Comparison of ENCODE assay signal across 11 mouse cellular contexts in the genomic region with DNA sequence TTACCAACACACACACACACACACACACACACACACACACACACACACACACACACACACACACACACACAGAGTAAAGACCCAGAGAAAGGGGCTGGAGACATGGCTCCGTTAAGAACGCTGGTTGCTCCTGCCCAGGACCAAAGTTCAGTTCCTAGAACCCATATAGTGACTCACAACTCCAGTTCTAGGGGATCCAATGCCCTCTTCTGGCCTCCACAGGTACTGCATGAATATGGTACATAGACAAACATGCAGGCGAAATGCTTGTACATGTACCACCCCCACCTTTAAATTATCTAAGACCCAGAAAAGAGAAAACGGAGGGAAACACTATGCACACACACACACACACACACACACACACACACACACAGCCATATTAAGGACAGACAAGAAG. TPM values are rescaled to one million over a fixed set of nuclear protein-coding genes. Genes with fewer than 3 reads are reported as not detected.
DNase-seq lines count a peak whose midpoint lies in the region; ATAC-seq and TF ChIP-seq lines count a peak whose summit lies in the region.
"Had no signal": no experiment of that assay in that cellular context is flagged by ENCODE, and none has a peak within 500 bp of the region (broad histone marks: within the 10 kb centered on the region; RNA-seq: fewer than 3 reads in every experiment).

No protein-coding gene starts in this region.

- no peak for DNase-seq in gastrocnemius, adult 2 months
- DNase-seq in gastrocnemius, adult 8-10 months (ENCODE audit: low spot score in 2 of 2): no peak
- no peak for DNase-seq in lung, embryonic 14.5 days
- no peak for DNase-seq in lung, adult 2 months
- peak; percentile 18 for DNase-seq in MEL (ENCODE audit: low read depth, low spot score)
- DNase-seq in splenic B cell, adult 2 months (ENCODE audit: low read depth, low spot score): peak; percentile 55
- DNase-seq in spleen, adult 12 weeks (ENCODE audit: low spot score): no peak
- DNase-seq: embryo, embryonic 11 days had no signal

- no peaks in the 10 kb centered on the region for H3K4me1 ChIP-seq in lung, embryonic 14.5 days (ENCODE audit: insufficient read depth)
- H3K4me1 ChIP-seq in lung, adult 2 months (ENCODE audit: control insufficient read depth, insufficient read depth, low read length): no peaks in the 10 kb centered on the region
- H3K4me1 ChIP-seq in MEL (ENCODE audit: control insufficient read depth in 1 of 2, insufficient read depth in 2 of 2, low read length in 2 of 2): no peaks in the 10 kb centered on the region
- H3K4me1 ChIP-seq: hindbrain, embryonic 10.5 days had no signal

- TF ChIP-seq POLR2A in lung, adult 2 months (IDR thresholded peaks at IDR 0.05; ENCODE audit: borderline replicate concordance, extremely low read depth, low read depth, low read length): no peak
- TF ChIP-seq POLR2A in MEL (IDR thresholded peaks at IDR 0.05; ENCODE audit: control insufficient read depth in 1 of 2, insufficient read depth in 1 of 2, low read depth in 1 of 2, low read length in 2 of 2, poor library complexity in 1 of 2): no peak

- ATAC-seq in lung, embryonic 14.5 days (ENCODE audit: insufficient read depth): no peak
- no peak for ATAC-seq in cerebellum, adult (ENCODE audit: insufficient number of reproducible peaks, low FRiP score, low TSS enrichment)

- H3K4me2 ChIP-seq in lung, embryonic 14.5 days: no peak overlapping the region

- TF ChIP-seq CTCF in gastrocnemius, adult 2 months (IDR thresholded peaks at IDR 0.05): peak; percentile 35; the same call in 1 of the 2 replicates
- TF ChIP-seq CTCF in lung, embryonic 14.5 days (IDR thresholded peaks at IDR 0.05; ENCODE audit: low read depth): peak; percentile 43
- TF ChIP-seq CTCF in lung, adult 2 months (IDR thresholded peaks at IDR 0.05; ENCODE audit: insufficient read depth, low read length): no peak
- peak in 2 of 3 experiments; percentile 13 to 18; a peak in 2 of 6 replicates for TF ChIP-seq CTCF in MEL (IDR thresholded peaks at IDR 0.05 in 2 of 3, conservative IDR thresholded peaks at IDR 0.05 in 1 of 3; ENCODE audit: control insufficient read depth in 1 of 3, insufficient read depth in 1 of 3, low read depth in 2 of 3, low read length in 3 of 3, poor library complexity in 1 of 3, severe bottlenecking in 1 of 3)

- TF ChIP-seq EP300 in MEL (IDR thresholded peaks at IDR 0.05; ENCODE audit: low read depth in 1 of 2, low read length in 2 of 2): no peak

- no peaks in the 10 kb centered on the region for H3K27me3 ChIP-seq in lung, embryonic 14.5 days (ENCODE audit: insufficient read depth, low read length)
- no peaks in the 10 kb centered on the region for H3K27me3 ChIP-seq in MEL (ENCODE audit: control insufficient read depth in 1 of 2, insufficient read depth in 2 of 2, low read length in 2 of 2)
- no peaks in the 10 kb centered on the region for H3K27me3 ChIP-seq in splenic B cell, adult 2 months (ENCODE audit: control insufficient read depth, insufficient read depth, low read length, poor library complexity, severe bottlenecking)

- no peak overlapping the region for H3K9ac ChIP-seq in lung, embryonic 14.5 days
- H3K9ac ChIP-seq in MEL (ENCODE audit: control insufficient read depth, low read depth, low read length, poor library complexity, severe bottlenecking): no peak overlapping the region

- TF ChIP-seq RAD21 in MEL (IDR thresholded peaks at IDR 0.05; ENCODE audit: low read depth, low read length): no peak; the same call in 1 of the 2 replicates

- no peak overlapping the region for H3K4me3 ChIP-seq in gastrocnemius, adult 2 months
- H3K4me3 ChIP-seq in lung, embryonic 14.5 days (ENCODE audit: low read depth, low read length): no peak overlapping the region
- H3K4me3 ChIP-seq in lung, adult 2 months (replicated peaks; ENCODE audit: extremely low read depth, low read depth, low read length): no peak overlapping the region
- no peak overlapping the region for H3K4me3 ChIP-seq in MEL (ENCODE audit: control insufficient read depth in 1 of 2, insufficient read depth in 1 of 2, low read depth in 2 of 2, low read length in 2 of 2)
- H3K4me3 ChIP-seq: erythroblast, embryonic 14.5 days; hindbrain, embryonic 10.5 days had no signal

- H3K36me3 ChIP-seq in lung, embryonic 14.5 days (ENCODE audit: insufficient read depth): no peaks in the 10 kb centered on the region
- no peaks in the 10 kb centered on the region for H3K36me3 ChIP-seq in MEL (ENCODE audit: control insufficient read depth in 1 of 2, insufficient read depth in 2 of 2, low read length in 2 of 2)
- H3K36me3 ChIP-seq in splenic B cell, adult 2 months (ENCODE audit: control insufficient read depth, insufficient read depth, low read length, poor library complexity, severe bottlenecking): peaks cover 6% of the 10 kb centered on the region
- H3K36me3 ChIP-seq: hindbrain, embryonic 10.5 days had no signal

- 90% methylated on average over 4 of the region's 4 CpGs for WGBS in lung, embryonic 14.5 days
- WGBS in lung, adult 2 months: 77% methylated on average over 4 of the region's 4 CpGs

- no peaks in the 10 kb centered on the region for H3K79me2 ChIP-seq in MEL (ENCODE audit: control insufficient read depth, insufficient read depth, low read length, poor library complexity)

- H3K9me3 ChIP-seq in lung, embryonic 14.5 days (ENCODE audit: low read depth, low read length): no peaks in the 10 kb centered on the region
- H3K9me3 ChIP-seq in MEL (replicated peaks; ENCODE audit: insufficient read depth, low read length): no peaks in the 10 kb centered on the region
- H3K9me3 ChIP-seq: hindbrain, embryonic 10.5 days had no signal

- intact Hi-C loops in gastrocnemius, adult 2 months (cut with DNase I): no loop called here

- no peak overlapping the region for H3K27ac ChIP-seq in gastrocnemius, adult 2 months
- no peak overlapping the region for H3K27ac ChIP-seq in lung, embryonic 14.5 days (ENCODE audit: low read depth)
- H3K27ac ChIP-seq in MEL (ENCODE audit: control insufficient read depth, low read depth, low read length): no peak overlapping the region
- H3K27ac ChIP-seq: hindbrain, embryonic 10.5 days had no signal

TF ChIP-seq in MEL, 35 proteins besides CTCF, POLR2A, EP300 and RAD21:
- TF ChIP-seq CHD2 (IDR thresholded peaks at IDR 0.05; ENCODE audit: low read length) (no peak), SMC3 (IDR thresholded peaks at IDR 0.05; ENCODE audit: low read depth, low read length) (0 out of 2 replicates have a peak, but pooled peaks have one; percentile 10)

RNA-seq across cellular contexts. Expression of a gene that starts 43.3 kb away (rescaled TPM):
- total RNA-seq in gastrocnemius, adult 2 months (2021): under 1 TPM; 0.17 to 0.23 TPM
- 1 to 10 TPM in 1 of 4 experiments, under 1 TPM in 3; 0.19 to 1.3 (median 0.64) TPM for total RNA-seq in gastrocnemius, adult 8-10 months (2022)
- 0.25 and 0.37 TPM in 2 replicates for polyA plus RNA-seq in lung, embryonic 14.5 days (2014; fragmentation: Nextera tagmentation; extraction: Ambion mirVana)
- polyA plus RNA-seq in lung, adult 2 months (2012; rRNA removed): 12.3 and 15.3 TPM in 2 replicates
- not detected in 2 replicates for total RNA-seq in MEL (2012; rRNA removed)
- not detected for polyA plus RNA-seq in MEL (2012; ENCODE audit: insufficient read depth in 1 of 2, insufficient read length in 2 of 2, low read depth in 1 of 2, low replicate concordance in 2 of 2, missing spikeins in 1 of 2)

Comparison
In these comparisons a context has a peak if more than half of its experiments do, and no peak if none do; other contexts are left out.
1. DNase-seq: peak in MEL (single experiment) and splenic B cell, adult 2 months (single experiment); none in gastrocnemius, adult 2 months (single experiment), gastrocnemius, adult 8-10 months (0 of 2), lung, embryonic 14.5 days (single experiment), lung, adult 2 months (single experiment) and spleen, adult 12 weeks (single experiment).